ENCODE assay signal across 10 mouse cellular contexts in the genomic region with DNA sequence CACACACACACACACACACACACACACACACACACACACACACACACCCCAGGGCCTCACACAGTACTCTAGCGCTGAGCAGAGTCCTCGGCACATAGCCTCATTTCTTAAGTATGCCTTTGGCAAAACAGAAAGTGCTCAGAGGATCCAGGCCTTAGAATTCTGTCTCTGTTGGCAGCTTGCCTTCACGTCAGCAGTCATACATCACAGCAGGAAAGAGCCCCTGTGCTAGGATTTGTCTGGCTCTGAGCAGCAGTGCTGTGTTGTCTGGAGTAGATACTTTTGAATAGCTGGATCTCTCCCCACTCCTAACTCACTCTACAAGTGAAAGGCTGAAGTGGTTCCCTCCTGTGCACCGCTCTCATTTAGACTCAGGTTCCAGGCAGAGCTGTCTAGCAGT. TPM values are rescaled to one million over a fixed set of nuclear protein-coding genes. Genes with fewer than 3 reads are reported as not detected.
DNase-seq lines count a peak whose midpoint lies in the region; ATAC-seq and TF ChIP-seq lines count a peak whose summit lies in the region.
"Had no signal": no experiment of that assay in that cellular context is flagged by ENCODE, and none has a peak within 500 bp of the region (broad histone marks: within the 10 kb centered on the region; RNA-seq: fewer than 3 reads in every experiment).

No protein-coding gene starts in this region.

- no peaks in the 10 kb centered on the region for H3K27me3 ChIP-seq in embryonic facial prominence, embryonic 14.5 days (replicated peaks; ENCODE audit: control insufficient read depth, insufficient read depth, low read length)
- no peaks in the 10 kb centered on the region for H3K27me3 ChIP-seq in embryonic facial prominence, embryonic 10.5 days (replicated peaks; ENCODE audit: low read depth, poor library complexity, severe bottlenecking)
- no peaks in the 10 kb centered on the region for H3K27me3 ChIP-seq in kidney, adult 2 months (replicated peaks; ENCODE audit: control insufficient read depth, insufficient read depth, low read length)
- H3K27me3 ChIP-seq in kidney, embryonic 16.5 days (ENCODE audit: insufficient read depth, low read length): no peaks in the 10 kb centered on the region
- no peaks in the 10 kb centered on the region for H3K27me3 ChIP-seq in stomach, postnatal 0 days (ENCODE audit: control insufficient read depth, insufficient read depth, low read length)

- no peak for ATAC-seq in embryonic facial prominence, embryonic 14.5 days (ENCODE audit: low read depth)
- no peak for ATAC-seq in kidney, embryonic 16.5 days (ENCODE audit: low FRiP score, low TSS enrichment)
- ATAC-seq in stomach, postnatal 0 days (ENCODE audit: low FRiP score, low TSS enrichment): peak; percentile 10; the same call in 1 of the 2 replicates
- ATAC-seq in activated CD4-positive, CD25-positive, alpha-beta regulatory T cell, adult 4 months: no peak
- ATAC-seq: inflammation-experienced regulatory T-cells, adult 6 months had no signal

- H3K4me3 ChIP-seq in embryonic facial prominence, embryonic 14.5 days (ENCODE audit: low read depth, low read length): no peak overlapping the region
- no peak overlapping the region for H3K4me3 ChIP-seq in embryonic facial prominence, embryonic 10.5 days
- no peak overlapping the region for H3K4me3 ChIP-seq in kidney, adult 2 months (ENCODE audit: insufficient read depth, low read depth, low read length)
- H3K4me3 ChIP-seq in kidney, embryonic 16.5 days (ENCODE audit: low read length): no peak overlapping the region
- no peak overlapping the region for H3K4me3 ChIP-seq in stomach, postnatal 0 days (ENCODE audit: low read depth, low read length)

- no peak for TF ChIP-seq POLR2A in kidney, adult 2 months (IDR thresholded peaks at IDR 0.05; ENCODE audit: low read depth, low read length)

- peak; percentile 72 for DNase-seq in embryonic facial prominence, embryonic 14.5 days (ENCODE audit: low spot score)
- no peak for DNase-seq in embryonic facial prominence, embryonic 10.5 days (ENCODE audit: low spot score)
- peak; percentile 60 for DNase-seq in kidney, adult 2 months
- peak; percentile 31 for DNase-seq in right cerebral cortex, postnatal 4 days
- DNase-seq in right cerebral cortex, postnatal 36 days (ENCODE audit: low spot score in 2 of 2): no peak
- DNase-seq in stomach, postnatal 0 days (ENCODE audit: low spot score): peak; percentile 34
- DNase-seq: cerebellum, postnatal 25 days had no signal

- no peak overlapping the region for H3K27ac ChIP-seq in embryonic facial prominence, embryonic 14.5 days (replicated peaks; ENCODE audit: low read depth, low read length)
- no peak overlapping the region for H3K27ac ChIP-seq in embryonic facial prominence, embryonic 10.5 days (replicated peaks)
- no peak overlapping the region for H3K27ac ChIP-seq in kidney, adult 2 months (ENCODE audit: insufficient read depth, low read depth, low read length)
- no peak overlapping the region for H3K27ac ChIP-seq in kidney, embryonic 16.5 days (ENCODE audit: low read length)
- peak overlapping the region; percentile 73 for H3K27ac ChIP-seq in stomach, postnatal 0 days (replicated peaks)

- TF ChIP-seq EP300 in stomach, postnatal 0 days (optimal IDR thresholded peaks at IDR 0.05): no peak

- 87% methylated on average over 4 of the region's 4 CpGs for WGBS in embryonic facial prominence, embryonic 14.5 days
- WGBS in embryonic facial prominence, embryonic 10.5 days: 90% methylated on average over 4 of the region's 4 CpGs
- WGBS in kidney, adult 2 months: 79% methylated on average over 4 of the region's 4 CpGs
- WGBS in kidney, embryonic 16.5 days: 68% methylated on average over 4 of the region's 4 CpGs
- WGBS in stomach, postnatal 0 days: 53% methylated on average over 4 of the region's 4 CpGs

- TF ChIP-seq CTCF in kidney, adult 2 months (conservative IDR thresholded peaks at IDR 0.05; ENCODE audit: insufficient read depth, insufficient read length, low read depth, low read length): no peak
- TF ChIP-seq CTCF in stomach, postnatal 0 days (IDR thresholded peaks at IDR 0.05; ENCODE audit: low read depth): no peak

- H3K36me3 ChIP-seq in embryonic facial prominence, embryonic 14.5 days (ENCODE audit: control insufficient read depth, insufficient read depth, low read length): peaks cover 81% of the 10 kb centered on the region
- peaks cover 85% of the 10 kb centered on the region for H3K36me3 ChIP-seq in embryonic facial prominence, embryonic 10.5 days (replicated peaks)
- H3K36me3 ChIP-seq in kidney, adult 2 months (ENCODE audit: control insufficient read depth, insufficient read depth, low read length): no peaks in the 10 kb centered on the region; the same call in 1 of the 2 replicates
- H3K36me3 ChIP-seq in kidney, embryonic 16.5 days (ENCODE audit: insufficient read depth, low read length): peaks cover 62% of the 10 kb centered on the region
- H3K36me3 ChIP-seq in stomach, postnatal 0 days (ENCODE audit: control insufficient read depth, insufficient read depth, low read length): peaks cover 38% of the 10 kb centered on the region

- H3K4me2 ChIP-seq in embryonic facial prominence, embryonic 14.5 days (ENCODE audit: low read depth, low read length): no peak overlapping the region
- no peak overlapping the region for H3K4me2 ChIP-seq in kidney, embryonic 16.5 days (replicated peaks; ENCODE audit: low read depth, low read length)
- H3K4me2 ChIP-seq in stomach, postnatal 0 days (replicated peaks; ENCODE audit: low read depth): no peak overlapping the region

- H3K4me1 ChIP-seq in embryonic facial prominence, embryonic 14.5 days (ENCODE audit: control insufficient read depth, insufficient read depth, low read length): no peaks in the 10 kb centered on the region
- peaks cover 18% of the 10 kb centered on the region for H3K4me1 ChIP-seq in embryonic facial prominence, embryonic 10.5 days
- H3K4me1 ChIP-seq in kidney, adult 2 months (ENCODE audit: control insufficient read depth, insufficient read depth, low read length): no peaks in the 10 kb centered on the region
- H3K4me1 ChIP-seq in kidney, embryonic 16.5 days (ENCODE audit: insufficient read depth, low read length): peaks cover 15% of the 10 kb centered on the region
- peaks cover 4% of the 10 kb centered on the region; the same call in 1 of the 2 replicates for H3K4me1 ChIP-seq in stomach, postnatal 0 days (replicated peaks; ENCODE audit: control insufficient read depth, insufficient read depth)

- H3K9ac ChIP-seq in embryonic facial prominence, embryonic 14.5 days (ENCODE audit: low read depth, low read length): no peak overlapping the region
- no peak overlapping the region for H3K9ac ChIP-seq in kidney, embryonic 16.5 days (replicated peaks; ENCODE audit: low read length)
- no peak overlapping the region for H3K9ac ChIP-seq in stomach, postnatal 0 days (ENCODE audit: low read length)

- no peaks in the 10 kb centered on the region for H3K9me3 ChIP-seq in embryonic facial prominence, embryonic 14.5 days (ENCODE audit: control insufficient read depth, low read length)
- H3K9me3 ChIP-seq in embryonic facial prominence, embryonic 10.5 days: no peaks in the 10 kb centered on the region
- no peaks in the 10 kb centered on the region for H3K9me3 ChIP-seq in kidney, embryonic 16.5 days (ENCODE audit: low read length)
- H3K9me3 ChIP-seq in stomach, postnatal 0 days (ENCODE audit: control insufficient read depth, low read length): no peaks in the 10 kb centered on the region

RNA-seq across cellular contexts. Expression of a gene that starts 36.4 kb away (rescaled TPM):
- 3.0 and 3.5 TPM in 2 replicates for polyA plus RNA-seq in embryonic facial prominence, embryonic 14.5 days (2014; fragmentation: Nextera tagmentation; extraction: Ambion mirVana)
- 2.6 and 3.1 TPM in 2 replicates for polyA plus RNA-seq in embryonic facial prominence, embryonic 10.5 days (2016; fragmentation: Nextera tagmentation; extraction: Ambion mirVana)
- polyA plus RNA-seq in kidney, adult 2 months (2012; rRNA removed): 3.1 and 3.4 TPM in 2 replicates
- 1.6 and 1.8 TPM in 2 replicates for polyA plus RNA-seq in kidney, embryonic 16.5 days (2015; fragmentation: Nextera tagmentation; extraction: Ambion mirVana)
- polyA plus RNA-seq in stomach, postnatal 0 days (2015; fragmentation: Nextera tagmentation; extraction: Ambion mirVana): 1.5 and 2.4 TPM in 2 replicates
- 1 to 10 TPM; 2.1 to 2.2 TPM for polyA plus RNA-seq in activated CD4-positive, CD25-positive, alpha-beta regulatory T cell, adult 4 months (2017; shearing (Covaris generic))

Comparison
In these comparisons a context has a peak if more than half of its experiments do, and no peak if none do; other contexts are left out.
1. DNase-seq: peak in embryonic facial prominence, embryonic 14.5 days (single experiment), kidney, adult 2 months (single experiment), right cerebral cortex, postnatal 4 days (single experiment) and stomach, postnatal 0 days (single experiment); none in embryonic facial prominence, embryonic 10.5 days (single experiment) and right cerebral cortex, postnatal 36 days (0 of 2).